Mouse (Mus musculus) intestine, embryonic 15.5 days (tissue): Measurements from ENCODE around the gene Fbxl18. TPM values are rescaled to one million over a fixed set of nuclear protein-coding genes. Genes with fewer than 3 reads are reported as not detected.
"Not testable (repeated sequence)": the region's sequence is repeated elsewhere in the genome, so short reads cannot be mapped to it uniquely, and the experiment has no call there.

Source experiments
- ATAC-seq: fragments of 200-750 bp; cut with Nextera tagmentation; 2 replicates; pipeline ENCODE4 v1.8.0; 2017; ENCODE audit warnings: moderate TSS enrichment, moderate library complexity
- H3K27ac ChIP-seq: fragments of 300-500 bp; sonication (generic); 2 replicates; pipeline ENCODE4 v1.5.1; 2015; ENCODE audit warnings: mild to moderate bottlenecking, inconsistent platforms
- H3K27me3 ChIP-seq: fragments of 300-500 bp; sonication (generic); replicated peaks from 2 replicates; pipeline ENCODE4 v1.6.1; 2015; ENCODE audit warnings: inconsistent platforms
- H3K36me3 ChIP-seq: fragments of 300-500 bp; sonication (generic); 2 replicates; pipeline ENCODE4 v1.6.1; 2015; ENCODE audit warnings: inconsistent platforms
- H3K4me1 ChIP-seq: fragments of 300-500 bp; sonication (generic); replicated peaks from 2 replicates; pipeline ENCODE4 v1.6.1; 2015; ENCODE audit warnings: inconsistent platforms
- H3K4me2 ChIP-seq: fragments of 300-500 bp; sonication (generic); replicated peaks from 2 replicates; pipeline ENCODE4 v1.6.1; 2015; ENCODE audit warnings: mild to moderate bottlenecking, inconsistent platforms
- H3K4me3 ChIP-seq: fragments of 300-500 bp; sonication (generic); replicated peaks from 2 replicates; pipeline ENCODE4 v1.5.1; 2015; ENCODE audit warnings: inconsistent platforms
- H3K9ac ChIP-seq: fragments of 300-500 bp; sonication (generic); 2 replicates; pipeline ENCODE4 v1.6.1; 2015; ENCODE audit warnings: inconsistent platforms
- H3K9me3 ChIP-seq: fragments of 300-500 bp; sonication (generic); 2 replicates; pipeline ENCODE4 v1.6.1; 2016; ENCODE audit warnings: inconsistent platforms
- WGBS: fragments of 180-500 bp; shearing (Covaris S2); methylation state at CpG from one replicate; pipeline ENCODE4 v1.1.7; 2015; 5-methylcytosine and 5-hydroxymethylcytosine counted together
- polyA plus RNA-seq: library from polyadenylated mRNA; unstranded; fragments of >200 nt; fragmentation: Nextera tagmentation; extraction: Ambion mirVana; gene quantifications from 2 replicates; pipeline ENCODE4 v1.2.1, GENCODE M21; 2015

The Fbxl18 gene
- polyA plus RNA-seq, 1 experiment from 2014 or later = 11.4 TPM

GRCm38 (mm10) chr5:142850476-142850875 is 44.7 kb downstream of the Fbxl18 start:
- no peak overlapping the region for H3K9ac ChIP-seq
- ATAC-seq = no peak

GRCm38 (mm10) chr5:142848911-142849310 is 46.3 kb downstream of the Fbxl18 start:
- no peak for ATAC-seq
- H3K27me3 ChIP-seq = no peaks in the 10 kb centered on the region
- H3K4me1 ChIP-seq = peaks cover 8% of the 10 kb centered on the region; the same call in 1 of the 2 replicates
- no peaks in the 10 kb centered on the region for H3K36me3 ChIP-seq
- H3K27ac ChIP-seq = no peak overlapping the region
- H3K9me3 ChIP-seq = no peaks in the 10 kb centered on the region
- H3K9ac ChIP-seq = no peak overlapping the region
- H3K4me2 ChIP-seq = no peak overlapping the region
- H3K4me3 ChIP-seq = no peak overlapping the region
- WGBS = 88% methylated on average over 7 of the region's 7 CpGs

More at GRCm38 (mm10) chr5:142850476-142850875, 44.7 kb downstream of the Fbxl18 start:
- H3K4me1 ChIP-seq = peaks cover 8% of the 10 kb centered on the region; the same call in 1 of the 2 replicates
- no peaks in the 10 kb centered on the region for H3K9me3 ChIP-seq
- H3K27me3 ChIP-seq = no peaks in the 10 kb centered on the region
- H3K27ac ChIP-seq = no peak overlapping the region
- H3K4me3 ChIP-seq = no peak overlapping the region
- no peak overlapping the region for H3K4me2 ChIP-seq
- H3K36me3 ChIP-seq = no peaks in the 10 kb centered on the region
- WGBS = 75% methylated on average over 9 of the region's 9 CpGs

GRCm38 (mm10) chr5:142848149-142848548 is 47.1 kb downstream of the Fbxl18 start:
- Histone ChIP-seq H3K27ac (no peak overlapping the region), H3K4me3 (no peak overlapping the region), H3K9ac (no peak overlapping the region), H3K27me3 (no peaks in the 10 kb centered on the region), H3K4me1 (peaks cover 8% of the 10 kb centered on the region; the same call in 1 of the 2 replicates), H3K36me3 (no peaks in the 10 kb centered on the region), H3K9me3 (no peaks in the 10 kb centered on the region), H3K4me2 (no peak overlapping the region)
- WGBS = 44% methylated on average over 3 of the region's 3 CpGs
- ATAC-seq = no peak

GRCm38 (mm10) chr5:142844467-142844866 is 50.8 kb downstream of the Fbxl18 start:
- H3K9ac ChIP-seq = no peak overlapping the region
- no peak for ATAC-seq

GRCm38 (mm10) chr5:142842137-142842642 is 53.0 kb downstream of the Fbxl18 start:
- H3K9me3 ChIP-seq = no peaks in the 10 kb centered on the region
- no peaks in the 10 kb centered on the region for H3K27me3 ChIP-seq
- WGBS = 28% methylated on average over 7 of the region's 7 CpGs
- H3K4me2 ChIP-seq = no peak overlapping the region
- no peaks in the 10 kb centered on the region for H3K36me3 ChIP-seq
- no peak overlapping the region for H3K4me3 ChIP-seq
- peak; percentile 61 for ATAC-seq
- no peak overlapping the region for H3K9ac ChIP-seq
- H3K27ac ChIP-seq = no peak overlapping the region
- H3K4me1 ChIP-seq = no peaks in the 10 kb centered on the region

More at GRCm38 (mm10) chr5:142844467-142844866, 50.8 kb downstream of the Fbxl18 start:
- Histone ChIP-seq H3K4me3 (no peak overlapping the region), H3K36me3 (no peaks in the 10 kb centered on the region), H3K9me3 (no peaks in the 10 kb centered on the region), H3K4me1 (no peaks in the 10 kb centered on the region), H3K27ac (no peak overlapping the region), H3K4me2 (no peak overlapping the region), H3K27me3 (no peaks in the 10 kb centered on the region)
- 59% methylated on average over 8 of the region's 8 CpGs for WGBS

GRCm38 (mm10) chr5:142841372-142842136 is 53.7 kb downstream of the Fbxl18 start:
- Histone ChIP-seq H3K27ac (0 out of 2 replicates have a peak overlapping the region, but pooled peaks have one; percentile 32), H3K4me2 (no peak overlapping the region), H3K27me3 (no peaks in the 10 kb centered on the region), H3K9me3 (no peaks in the 10 kb centered on the region), H3K4me1 (no peaks in the 10 kb centered on the region), H3K4me3 (no peak overlapping the region), H3K9ac (no peak overlapping the region), H3K36me3 (no peaks in the 10 kb centered on the region)
- ATAC-seq = peak; percentile 27; the same call in 1 of the 2 replicates
- 75% methylated on average over 8 of the region's 8 CpGs for whole genome bisulfite sequencing

- not testable (repeated sequence) for H3K9ac ChIP-seq, ATAC-seq, H3K27me3 ChIP-seq, H3K4me1 ChIP-seq, H3K9me3 ChIP-seq, H3K27ac ChIP-seq, H3K4me2 ChIP-seq, H3K4me3 ChIP-seq, H3K36me3 ChIP-seq
- 82% methylated on average over 2 of the region's 2 CpGs for WGBS
Measured at GRCm38 (mm10) chr5:142837427-142837826, 57.8 kb downstream of the Fbxl18 start.

GRCm38 (mm10) chr5:142836891-142837290 is 58.3 kb downstream of the Fbxl18 start:
- Histone ChIP-seq H3K27ac (no peak overlapping the region), H3K36me3 (no peaks in the 10 kb centered on the region), H3K9me3 (no peaks in the 10 kb centered on the region), H3K9ac (no peak overlapping the region), H3K4me3 (no peak overlapping the region), H3K4me1 (no peaks in the 10 kb centered on the region), H3K4me2 (no peak overlapping the region), H3K27me3 (no peaks in the 10 kb centered on the region)
- ATAC-seq = no peak
- WGBS = 63% methylated on average over 6 of the region's 6 CpGs

GRCm38 (mm10) chr5:142833646-142834438 is 61.4 kb downstream of the Fbxl18 start:
- Histone ChIP-seq H3K4me2 (no peak overlapping the region), H3K27ac (no peak overlapping the region), H3K9ac (no peak overlapping the region), H3K9me3 (no peaks in the 10 kb centered on the region), H3K4me1 (no peaks in the 10 kb centered on the region), H3K4me3 (no peak overlapping the region), H3K36me3 (no peaks in the 10 kb centered on the region), H3K27me3 (no peaks in the 10 kb centered on the region)
- WGBS = 48% methylated on average over 8 of the region's 8 CpGs
- peak; percentile 43; the same call in 1 of the 2 replicates for ATAC-seq

- H3K4me2 ChIP-seq = no peak overlapping the region
- H3K36me3 ChIP-seq = no peaks in the 10 kb centered on the region
- no peaks in the 10 kb centered on the region for H3K27me3 ChIP-seq
- 87% methylated on average over 4 of the region's 4 CpGs for WGBS
- no peaks in the 10 kb centered on the region for H3K9me3 ChIP-seq
- no peak overlapping the region for H3K9ac ChIP-seq
- H3K27ac ChIP-seq = no peak overlapping the region
- H3K4me3 ChIP-seq = no peak overlapping the region
- no peak for ATAC-seq
- H3K4me1 ChIP-seq = peaks cover 14% of the 10 kb centered on the region; the same call in 1 of the 2 replicates
Measured at GRCm38 (mm10) chr5:142826131-142826530, 69.1 kb downstream of the Fbxl18 start.

- no peak overlapping the region for H3K4me2 ChIP-seq
- no peaks in the 10 kb centered on the region for H3K36me3 ChIP-seq
- peaks cover 14% of the 10 kb centered on the region; the same call in 1 of the 2 replicates for H3K4me1 ChIP-seq
- H3K27me3 ChIP-seq = no peaks in the 10 kb centered on the region
- WGBS = 74% methylated on average over 5 of the region's 5 CpGs
- no peak overlapping the region for H3K4me3 ChIP-seq
- H3K27ac ChIP-seq = no peak overlapping the region
- H3K9ac ChIP-seq = no peak overlapping the region
- H3K9me3 ChIP-seq = no peaks in the 10 kb centered on the region
- ATAC-seq = no peak
Measured at GRCm38 (mm10) chr5:142825665-142826064, 69.6 kb downstream of the Fbxl18 start.

- 29% methylated on average over 6 of the region's 6 CpGs for WGBS
- Histone ChIP-seq H3K27me3 (no peaks in the 10 kb centered on the region), H3K9me3 (no peaks in the 10 kb centered on the region), H3K4me2 (peak overlapping the region; percentile 86), H3K9ac (peak overlapping the region; percentile 98; the same call in 1 of the 2 replicates), H3K4me3 (peak overlapping the region; percentile 94; the same call in 1 of the 2 replicates), H3K36me3 (no peaks in the 10 kb centered on the region), H3K27ac (peak overlapping the region; percentile 100), H3K4me1 (peaks cover 14% of the 10 kb centered on the region; the same call in 1 of the 2 replicates)
- ATAC-seq = no peak
Measured at GRCm38 (mm10) chr5:142824091-142824490, 71.1 kb downstream of the Fbxl18 start.
